Mouse (Mus musculus): ENCODE data around the gene Cyp2j6.

DNA sequence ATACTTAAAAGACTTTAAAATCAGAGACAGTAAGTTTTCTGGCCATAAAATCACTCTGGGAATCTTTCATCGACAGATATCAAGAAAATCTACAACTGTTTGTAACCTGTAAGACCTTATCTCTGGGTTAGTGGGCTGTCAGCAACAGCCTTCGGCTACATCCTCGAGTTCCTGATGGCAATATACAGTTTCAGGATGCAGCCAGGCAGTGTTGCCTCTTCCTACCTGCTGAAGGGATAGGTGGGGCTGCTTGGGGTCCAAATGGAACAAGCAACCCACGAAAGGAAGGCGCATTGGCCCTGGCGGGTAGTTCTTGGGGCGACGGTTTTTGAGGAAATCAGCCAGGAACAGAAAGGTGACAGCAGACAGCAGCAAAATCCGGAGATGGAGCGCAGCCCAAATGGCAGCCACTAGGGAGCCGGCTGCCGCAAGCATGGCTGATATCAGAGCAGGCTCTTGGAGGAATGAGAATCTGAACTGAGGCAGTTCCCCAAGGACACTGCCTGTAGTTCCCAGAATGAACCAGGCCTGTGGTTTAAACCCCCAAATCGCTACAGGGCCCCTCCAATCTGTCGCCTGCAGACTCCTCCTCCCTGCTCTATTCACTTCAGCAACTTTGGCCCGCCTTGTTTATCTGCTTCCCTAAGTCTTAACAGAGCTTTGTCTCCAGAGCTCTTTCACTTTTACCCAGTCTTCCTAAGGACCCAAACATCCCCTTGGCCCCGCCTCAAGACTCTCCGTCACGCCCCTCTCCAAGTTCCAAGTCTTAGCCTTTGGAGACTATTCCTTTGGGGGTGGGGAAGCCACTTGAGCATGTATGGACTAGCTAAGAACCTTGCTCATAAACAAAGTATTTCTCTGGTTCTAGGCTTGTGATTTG is 37.7 kb upstream of the Cyp2j6 start, which contains the start of gene Cyp2j9:
- TF ChIP-seq POLR2A (IDR thresholded peaks at IDR 0.05; ENCODE audit: borderline replicate concordance, extremely low read depth, low read depth, low read length), result no peak
- no peak for TF ChIP-seq CTCF (IDR thresholded peaks at IDR 0.05; ENCODE audit: insufficient read depth, low read length)
